Mouse (Mus musculus): ENCODE measurements around the gene B4gat1. TPM values are rescaled to one million over a fixed set of nuclear protein-coding genes. Genes with fewer than 3 reads are reported as not detected.

The B4gat1 gene
- polyA plus RNA-seq, 1 experiment from 2014 or later = 93.7 TPM

DNA sequence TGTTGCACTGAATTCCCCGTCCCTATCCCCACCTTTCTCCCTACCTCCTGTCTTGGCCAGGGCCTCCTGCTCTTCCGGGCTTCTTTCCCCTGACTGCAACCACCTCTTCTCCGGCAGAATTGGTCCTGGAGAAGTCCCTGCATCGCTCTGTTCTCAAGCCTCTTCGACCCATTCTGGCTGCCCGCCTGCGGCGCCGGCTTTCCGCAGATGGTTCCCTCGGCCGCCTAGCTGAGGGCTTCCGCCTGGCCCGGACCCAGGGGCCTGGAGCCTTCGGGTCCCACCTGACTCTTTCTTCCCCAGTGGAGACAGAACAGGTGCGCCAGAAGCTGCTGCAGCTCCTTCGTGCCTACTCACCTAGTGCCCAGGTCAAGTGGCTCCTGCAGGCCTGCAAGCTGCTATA lies 14.2 kb downstream of the B4gat1 start:
- peaks cover 16% of the 10 kb centered on the region for H3K36me3 ChIP-seq (replicated peaks; ENCODE audit: control insufficient read depth, insufficient read depth)
- H3K4me3 ChIP-seq (replicated peaks; ENCODE audit: low read length) = no peak overlapping the region
- H3K27ac ChIP-seq = no peak overlapping the region
- WGBS = 60% methylated on average over 17 of the region's 17 CpGs
- H3K9me3 ChIP-seq (ENCODE audit: control insufficient read depth, low read length) = no peaks in the 10 kb centered on the region
- no peak for ATAC-seq (ENCODE audit: low FRiP score)
- no peak for DNase-seq (ENCODE audit: low spot score)
- H3K27me3 ChIP-seq (ENCODE audit: control insufficient read depth, insufficient read depth, low read length) = peaks cover 46% of the 10 kb centered on the region
- H3K4me1 ChIP-seq (replicated peaks; ENCODE audit: control insufficient read depth, insufficient read depth, low read length) = 0 out of 2 replicates have a peak, but pooled peaks cover 8% of the 10 kb centered on the region
- H3K4me2 ChIP-seq (replicated peaks) = no peak overlapping the region
- no peak overlapping the region for H3K9ac ChIP-seq

DNA sequence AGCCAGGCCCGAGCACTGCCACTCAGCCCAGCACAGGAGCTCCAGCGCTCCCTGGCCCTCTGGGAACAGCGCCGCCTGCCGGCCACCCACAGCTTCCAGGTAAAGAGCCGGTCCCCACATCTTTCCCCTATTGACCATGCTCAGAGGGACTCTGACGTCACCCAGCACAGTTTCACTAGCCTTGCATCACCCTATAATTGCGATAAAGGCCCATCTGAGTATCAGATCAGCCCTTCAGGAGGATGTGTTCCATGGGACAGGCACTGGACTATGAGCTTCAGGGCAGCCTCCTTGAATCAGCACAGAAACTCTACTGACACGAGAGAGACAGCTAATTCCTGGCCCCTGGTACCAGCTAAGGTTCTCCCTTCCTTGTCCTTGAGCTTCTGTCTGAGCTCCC lies 15.3 kb downstream of the B4gat1 start:
- Histone ChIP-seq H3K9me3 (ENCODE audit: control insufficient read depth, low read length) (no peaks in the 10 kb centered on the region), H3K27me3 (ENCODE audit: control insufficient read depth, insufficient read depth, low read length) (peaks cover 46% of the 10 kb centered on the region), H3K4me3 (replicated peaks; ENCODE audit: low read length) (no peak overlapping the region), H3K4me1 (replicated peaks; ENCODE audit: control insufficient read depth, insufficient read depth, low read length) (0 out of 2 replicates have a peak, but pooled peaks cover 8% of the 10 kb centered on the region), H3K4me2 (replicated peaks) (no peak overlapping the region), H3K36me3 (replicated peaks; ENCODE audit: control insufficient read depth, insufficient read depth) (peaks cover 7% of the 10 kb centered on the region), H3K27ac (no peak overlapping the region), H3K9ac (no peak overlapping the region)
- DNase-seq (ENCODE audit: low spot score) = peak; percentile 33
- no peak for ATAC-seq (ENCODE audit: low FRiP score)
- WGBS = 17% methylated on average over 9 of the region's 9 CpGs

DNA sequence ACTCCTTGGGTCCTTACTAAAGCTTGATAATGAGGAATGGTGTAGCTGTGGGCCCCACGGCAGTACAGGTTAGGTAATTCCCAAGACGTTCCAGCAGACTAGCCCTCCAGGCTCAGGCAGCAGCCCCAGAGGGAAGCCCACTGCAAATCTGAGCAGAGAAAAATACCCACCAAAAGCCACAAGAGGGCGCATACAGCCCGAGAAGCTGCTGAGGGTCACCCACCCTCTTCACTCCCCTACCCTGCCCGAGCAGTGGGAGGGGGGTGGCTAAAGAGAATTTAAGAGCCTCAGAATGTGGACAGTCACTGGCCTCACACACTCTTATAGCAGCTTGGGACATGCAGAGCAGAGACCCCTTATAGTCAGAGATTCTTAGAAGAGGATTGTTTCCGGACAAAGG lies 17.6 kb downstream of the B4gat1 start:
- Histone ChIP-seq H3K4me3 (replicated peaks; ENCODE audit: low read length) (no peak overlapping the region), H3K27me3 (ENCODE audit: control insufficient read depth, insufficient read depth, low read length) (peaks cover 28% of the 10 kb centered on the region), H3K4me1 (replicated peaks; ENCODE audit: control insufficient read depth, insufficient read depth, low read length) (0 out of 2 replicates have a peak, but pooled peaks cover 10% of the 10 kb centered on the region), H3K27ac (no peak overlapping the region), H3K9me3 (ENCODE audit: control insufficient read depth, low read length) (no peaks in the 10 kb centered on the region), H3K4me2 (replicated peaks) (no peak overlapping the region), H3K9ac (no peak overlapping the region), H3K36me3 (replicated peaks; ENCODE audit: control insufficient read depth, insufficient read depth) (no peaks in the 10 kb centered on the region)
- 17% methylated on average over 6 of the region's 6 CpGs for WGBS
- peak; percentile 75 for DNase-seq (ENCODE audit: low spot score)
- peak; percentile 22; the same call in 1 of the 2 replicates for ATAC-seq (ENCODE audit: low FRiP score)

DNA sequence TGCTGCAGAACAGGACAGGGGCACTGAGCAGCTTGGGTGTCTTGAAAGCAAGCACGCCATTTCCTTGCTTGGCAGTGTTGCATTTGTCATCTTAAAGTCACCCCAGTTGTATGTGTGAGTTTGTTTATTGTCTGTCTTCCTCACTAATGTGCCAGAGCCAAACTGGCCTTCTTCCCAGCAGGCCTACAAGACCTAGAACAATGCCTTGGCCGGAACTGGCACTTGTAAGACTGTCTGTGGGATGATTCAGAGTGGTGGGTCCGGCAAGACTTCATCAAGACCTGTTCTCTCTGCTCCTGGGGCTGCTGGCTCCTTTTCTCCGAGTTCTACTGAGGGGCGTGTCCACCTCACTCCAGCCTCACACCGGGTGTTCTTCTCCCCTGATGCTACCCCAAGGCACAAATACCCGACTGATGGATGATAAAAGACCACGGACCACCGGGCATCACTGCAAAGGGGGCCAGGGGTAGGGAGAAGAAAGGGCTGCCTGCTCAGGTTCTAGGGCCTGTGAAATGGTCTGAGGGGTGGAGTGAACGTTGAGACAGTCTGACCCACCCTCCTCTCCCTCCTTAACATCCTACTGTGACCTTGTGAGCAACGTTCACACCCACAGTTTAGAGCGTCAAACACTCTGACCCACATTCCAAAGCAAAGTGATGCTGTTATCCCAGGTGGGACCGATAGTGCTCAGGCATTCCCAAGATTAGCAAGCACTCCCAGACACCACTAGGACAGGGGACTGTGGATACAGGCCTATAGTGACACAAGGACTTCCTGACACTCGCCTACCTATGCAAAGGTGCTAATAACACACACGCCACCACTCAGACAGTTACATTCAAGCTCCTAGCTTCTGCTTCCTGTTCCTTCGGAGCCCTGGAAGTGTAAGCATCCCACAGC lies 19.5 kb downstream of the B4gat1 start:
- Histone ChIP-seq H3K27me3 (ENCODE audit: control insufficient read depth, insufficient read depth, low read length) (peaks cover 9% of the 10 kb centered on the region), H3K4me1 (replicated peaks; ENCODE audit: control insufficient read depth, insufficient read depth, low read length) (0 out of 2 replicates have a peak, but pooled peaks cover 10% of the 10 kb centered on the region), H3K36me3 (replicated peaks; ENCODE audit: control insufficient read depth, insufficient read depth) (no peaks in the 10 kb centered on the region), H3K4me2 (replicated peaks) (no peak overlapping the region), H3K4me3 (replicated peaks; ENCODE audit: low read length) (no peak overlapping the region), H3K27ac (no peak overlapping the region), H3K9me3 (ENCODE audit: control insufficient read depth, low read length) (no peaks in the 10 kb centered on the region), H3K9ac (no peak overlapping the region)
- DNase-seq (ENCODE audit: low spot score) = no peak
- no peak for ATAC-seq (ENCODE audit: low FRiP score)
- WGBS = 30% methylated on average over 16 of the region's 16 CpGs

DNA sequence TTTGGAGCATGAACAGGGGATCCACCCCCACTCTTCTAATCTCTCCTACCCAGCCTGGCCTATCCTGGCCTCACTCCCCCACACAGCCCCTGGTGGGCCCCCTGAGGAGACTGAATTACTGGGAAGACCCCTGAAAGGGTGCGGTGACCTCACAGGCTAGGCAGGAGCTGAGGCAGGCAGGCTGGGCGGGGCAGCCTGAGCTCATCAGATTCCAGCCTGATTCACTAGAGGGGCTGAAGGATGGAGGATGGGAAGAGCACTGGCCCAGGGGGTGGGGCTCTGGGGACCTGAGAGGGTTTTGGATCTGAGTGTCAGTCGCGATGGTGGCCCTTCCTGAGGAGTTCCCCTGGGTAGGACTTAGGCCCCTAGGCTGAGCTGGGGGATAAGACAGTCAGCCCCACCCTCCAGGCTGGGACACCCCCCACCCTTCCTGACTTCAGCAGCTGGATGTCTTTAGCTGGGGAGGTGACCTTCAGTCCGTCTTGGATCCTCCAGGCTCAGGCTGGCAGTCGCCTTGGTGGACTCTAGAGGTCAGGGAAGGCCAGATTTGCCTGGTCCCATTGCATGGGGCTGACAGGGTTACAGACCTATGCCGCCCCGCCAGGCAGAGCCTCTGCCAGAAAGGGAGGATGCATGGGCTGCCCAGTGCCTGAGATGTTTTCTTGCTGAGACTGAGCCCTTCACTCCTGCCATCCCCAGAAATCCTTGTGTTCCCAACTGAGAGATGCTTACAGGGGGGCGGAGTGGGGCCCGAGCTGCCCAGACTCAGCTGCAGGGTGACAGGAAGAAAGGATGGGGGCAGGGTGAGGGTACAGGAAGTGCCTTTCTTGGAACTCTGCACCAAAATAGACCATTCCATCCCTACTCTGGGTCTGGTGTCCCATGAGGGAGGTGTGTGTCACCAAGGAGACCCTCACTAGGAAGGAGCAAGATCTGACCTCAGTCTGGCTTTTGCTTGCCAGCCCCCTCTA lies 20.5 kb downstream of the B4gat1 start:
- no peaks in the 10 kb centered on the region for H3K36me3 ChIP-seq (replicated peaks; ENCODE audit: control insufficient read depth, insufficient read depth)
- H3K4me3 ChIP-seq (replicated peaks; ENCODE audit: low read length) = no peak overlapping the region
- no peak overlapping the region for H3K4me2 ChIP-seq (replicated peaks)
- WGBS = 14% methylated on average over 10 of the region's 10 CpGs
- H3K9ac ChIP-seq = no peak overlapping the region; the same call in 1 of the 2 replicates
- no peak overlapping the region for H3K27ac ChIP-seq
- no peaks in the 10 kb centered on the region for H3K9me3 ChIP-seq (ENCODE audit: control insufficient read depth, low read length)
- ATAC-seq (ENCODE audit: low FRiP score) = no peak
- H3K27me3 ChIP-seq (ENCODE audit: control insufficient read depth, insufficient read depth, low read length) = no peaks in the 10 kb centered on the region; the same call in 1 of the 2 replicates
- H3K4me1 ChIP-seq (replicated peaks; ENCODE audit: control insufficient read depth, insufficient read depth, low read length) = 0 out of 2 replicates have a peak, but pooled peaks cover 10% of the 10 kb centered on the region
- no peak for DNase-seq (ENCODE audit: low spot score)

DNA sequence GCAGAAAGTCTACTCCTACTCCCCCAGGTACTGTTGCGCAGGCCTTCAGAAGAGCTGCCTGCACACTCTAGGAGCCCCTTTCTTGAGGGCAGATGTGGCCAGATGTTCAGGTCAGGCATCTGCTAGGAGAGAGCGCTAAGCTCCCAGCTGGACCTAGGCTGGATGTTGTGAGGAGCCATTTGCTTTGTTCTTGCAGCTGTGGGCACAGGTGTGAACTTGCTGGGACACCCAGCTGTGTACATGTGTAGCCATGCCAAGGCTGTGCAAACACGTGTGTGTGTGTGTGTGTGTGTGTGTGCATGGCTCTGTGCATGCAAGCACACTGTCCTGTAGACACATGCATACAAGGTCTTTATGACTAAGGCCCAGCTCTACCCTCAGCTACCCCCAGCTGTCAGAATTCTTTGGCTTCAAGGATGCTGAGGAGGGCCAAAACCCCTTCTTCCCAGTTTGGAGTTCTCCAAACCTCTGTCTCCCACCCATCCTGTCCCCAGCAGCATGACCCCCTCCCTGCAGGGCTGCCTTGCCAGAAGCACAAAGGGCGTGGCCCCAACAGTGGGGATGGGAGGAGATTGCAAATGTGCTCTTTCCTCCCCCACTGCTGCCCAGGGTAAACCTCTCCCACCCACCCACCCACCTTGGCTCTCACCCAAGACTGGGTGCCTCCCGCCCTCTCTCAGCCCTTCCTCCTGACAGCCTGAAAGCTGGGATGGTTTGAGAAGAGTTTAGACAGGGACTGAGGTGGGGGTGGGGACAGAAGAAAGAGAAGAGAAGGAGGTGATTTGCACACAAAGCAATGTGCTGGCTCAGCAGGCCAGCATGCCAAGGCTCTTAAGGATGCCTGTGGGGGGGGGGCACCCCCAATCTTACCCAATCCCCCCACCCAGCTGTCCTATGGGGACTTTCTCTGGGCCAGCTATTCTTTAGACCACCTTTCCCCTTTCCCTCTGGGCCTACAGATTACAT lies 22.0 kb downstream of the B4gat1 start:
- WGBS = 32% methylated on average over 5 of the region's 5 CpGs
- Histone ChIP-seq H3K4me1 (replicated peaks; ENCODE audit: control insufficient read depth, insufficient read depth, low read length) (0 out of 2 replicates have a peak, but pooled peaks cover 10% of the 10 kb centered on the region), H3K36me3 (replicated peaks; ENCODE audit: control insufficient read depth, insufficient read depth) (no peaks in the 10 kb centered on the region), H3K9me3 (ENCODE audit: control insufficient read depth, low read length) (no peaks in the 10 kb centered on the region), H3K4me2 (replicated peaks) (no peak overlapping the region), H3K4me3 (replicated peaks; ENCODE audit: low read length) (no peak overlapping the region), H3K27me3 (ENCODE audit: control insufficient read depth, insufficient read depth, low read length) (no peaks in the 10 kb centered on the region; the same call in 1 of the 2 replicates), H3K27ac (no peak overlapping the region), H3K9ac (no peak overlapping the region)
- no peak for DNase-seq (ENCODE audit: low spot score)
- no peak for ATAC-seq (ENCODE audit: low FRiP score)

DNA sequence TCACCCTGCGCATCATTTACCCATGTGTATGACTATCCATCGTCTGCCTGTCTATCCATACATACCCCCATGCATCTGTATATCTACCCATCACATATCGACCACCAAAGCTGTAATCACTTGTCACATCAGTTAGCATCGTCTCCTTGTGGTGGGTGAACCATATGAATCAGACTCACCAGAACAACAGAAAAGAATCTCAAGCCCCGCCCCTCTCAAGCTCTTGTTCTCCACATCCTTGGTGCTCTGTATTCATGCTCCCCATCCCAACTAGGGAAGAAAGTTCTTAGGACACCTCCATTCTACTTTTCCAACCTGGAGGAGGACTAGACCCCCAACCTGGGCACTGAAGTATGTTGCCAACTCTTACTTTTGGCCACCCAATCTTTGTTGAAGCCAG lies 23.4 kb downstream of the B4gat1 start:
- no peak overlapping the region for H3K9ac ChIP-seq

DNA sequence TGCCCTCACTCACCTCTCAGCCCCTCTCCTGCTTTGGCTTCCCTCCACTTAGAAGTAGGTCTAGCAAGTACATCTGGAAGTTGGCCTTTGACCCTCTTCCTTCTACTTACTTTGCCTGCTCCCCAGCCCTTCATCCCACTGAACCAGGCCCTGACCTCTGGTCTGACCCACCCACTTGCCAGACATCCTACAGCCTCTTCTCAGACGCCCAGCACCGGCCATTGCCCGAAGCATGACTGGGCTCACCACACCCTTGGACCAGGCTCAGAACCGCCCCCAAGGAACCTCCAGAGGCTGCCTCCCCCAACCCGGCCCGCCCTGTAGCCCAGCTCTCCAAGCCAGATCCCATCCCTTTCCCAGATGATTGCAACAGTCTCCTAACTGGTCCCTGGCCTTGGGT lies 23.8 kb downstream of the B4gat1 start:
- 89% methylated on average over 6 of the region's 6 CpGs for WGBS
- H3K4me1 ChIP-seq (replicated peaks; ENCODE audit: control insufficient read depth, insufficient read depth, low read length) = peaks cover 15% of the 10 kb centered on the region; the same call in 1 of the 2 replicates
- no peaks in the 10 kb centered on the region for H3K36me3 ChIP-seq (replicated peaks; ENCODE audit: control insufficient read depth, insufficient read depth)
- no peak overlapping the region for H3K27ac ChIP-seq
- no peak overlapping the region for H3K4me3 ChIP-seq (replicated peaks; ENCODE audit: low read length)
- H3K9ac ChIP-seq = no peak overlapping the region
- ATAC-seq (ENCODE audit: low FRiP score) (no peak), DNase-seq (ENCODE audit: low spot score) (no peak)
- H3K27me3 ChIP-seq (ENCODE audit: control insufficient read depth, insufficient read depth, low read length) = peaks cover 7% of the 10 kb centered on the region
- H3K9me3 ChIP-seq (ENCODE audit: control insufficient read depth, low read length) = no peaks in the 10 kb centered on the region
- no peak overlapping the region for H3K4me2 ChIP-seq (replicated peaks)

More for the DNA sequence above, 23.4 kb downstream of the B4gat1 start:
- H3K36me3 ChIP-seq (replicated peaks; ENCODE audit: control insufficient read depth, insufficient read depth) = no peaks in the 10 kb centered on the region
- H3K4me2 ChIP-seq (replicated peaks) = no peak overlapping the region
- H3K27me3 ChIP-seq (ENCODE audit: control insufficient read depth, insufficient read depth, low read length) = peaks cover 3% of the 10 kb centered on the region
- no peak overlapping the region for H3K4me3 ChIP-seq (replicated peaks; ENCODE audit: low read length)
- WGBS = 89% methylated on average over 5 of the region's 5 CpGs
- no peak overlapping the region for H3K27ac ChIP-seq
- no peaks in the 10 kb centered on the region for H3K9me3 ChIP-seq (ENCODE audit: control insufficient read depth, low read length)
- no peak for ATAC-seq (ENCODE audit: low FRiP score)
- H3K4me1 ChIP-seq (replicated peaks; ENCODE audit: control insufficient read depth, insufficient read depth, low read length) = peaks cover 13% of the 10 kb centered on the region; the same call in 1 of the 2 replicates
- no peak for DNase-seq (ENCODE audit: low spot score)
